Mouse (Mus musculus) heart, embryonic 13.5 days (tissue): Measurements from ENCODE around the gene Kcng4. TPM values are rescaled to one million over a fixed set of nuclear protein-coding genes. Genes with fewer than 3 reads are reported as not detected.

Experiments
- ATAC-seq: fragments of 200-750 bp; cut with Nextera tagmentation; 2 replicates; pipeline ENCODE4 v1.8.0; 2017; ENCODE audit warnings: moderate TSS enrichment; ENCODE audit not compliant: insufficient number of reproducible peaks, low FRiP score, low TSS enrichment; ENCODE audit errors: extremely low read depth
- H3K27ac ChIP-seq: fragments of 300-500 bp; sonication (generic); replicated peaks from 2 replicates; pipeline ENCODE4 v1.5.1; 2015; ENCODE audit warnings: moderate library complexity, mild to moderate bottlenecking, inconsistent platforms
- H3K27me3 ChIP-seq: fragments of 300-500 bp; sonication (generic); replicated peaks from 2 replicates; pipeline ENCODE4 v1.6.1; 2015; ENCODE audit warnings: mild to moderate bottlenecking, inconsistent platforms
- H3K36me3 ChIP-seq: fragments of 300-500 bp; sonication (generic); 2 replicates; pipeline ENCODE4 v1.6.1; 2015; ENCODE audit warnings: mild to moderate bottlenecking, inconsistent platforms
- H3K4me1 ChIP-seq: fragments of 300-500 bp; sonication (generic); 2 replicates; pipeline ENCODE4 v1.6.1; 2015; ENCODE audit warnings: inconsistent platforms
- H3K4me2 ChIP-seq: fragments of 300-500 bp; sonication (generic); 2 replicates; pipeline ENCODE4 v1.6.1; 2015; ENCODE audit warnings: inconsistent platforms, mild to moderate bottlenecking, moderate library complexity
- H3K4me3 ChIP-seq: fragments of 300-500 bp; sonication (generic); 2 replicates; pipeline ENCODE4 v1.5.1; 2015; ENCODE audit warnings: moderate library complexity, mild to moderate bottlenecking, inconsistent platforms
- H3K9ac ChIP-seq: fragments of 300-500 bp; sonication (generic); 2 replicates; pipeline ENCODE4 v1.6.1; 2015; ENCODE audit warnings: inconsistent platforms, mild to moderate bottlenecking, moderate library complexity
- H3K9me3 ChIP-seq: fragments of 300-500 bp; sonication (generic); 2 replicates; pipeline ENCODE4 v1.6.1; 2016; ENCODE audit warnings: inconsistent platforms
- WGBS: fragments of 180-500 bp; shearing (Covaris S2); methylation state at CpG from one replicate; pipeline ENCODE4 v1.1.7; 2015; ENCODE audit warnings: mixed read lengths; 5-methylcytosine and 5-hydroxymethylcytosine counted together
- polyA plus RNA-seq: library from polyadenylated mRNA; unstranded; fragments of >200 nt; fragmentation: Nextera tagmentation; extraction: Ambion mirVana; gene quantifications from 2 replicates; pipeline ENCODE4 v1.2.1, GENCODE M21; 2015

Kcng4 gene
- polyA plus RNA-seq, 1 experiment from 2014 or later = not detected

GRCm38 (mm10) chr8:119663440-119663839 is 28.0 kb upstream of the Kcng4 start:
- H3K4me1 ChIP-seq = peaks cover 39% of the 10 kb centered on the region
- H3K4me3 ChIP-seq = no peak overlapping the region
- H3K36me3 ChIP-seq = no peaks in the 10 kb centered on the region
- H3K27ac ChIP-seq = no peak overlapping the region
- H3K4me2 ChIP-seq = no peak overlapping the region
- no peaks in the 10 kb centered on the region for H3K27me3 ChIP-seq
- H3K9ac ChIP-seq = no peak overlapping the region
- 59% methylated on average over 11 of the region's 11 CpGs for WGBS
- no peak for ATAC-seq
- no peaks in the 10 kb centered on the region for H3K9me3 ChIP-seq

DNA sequence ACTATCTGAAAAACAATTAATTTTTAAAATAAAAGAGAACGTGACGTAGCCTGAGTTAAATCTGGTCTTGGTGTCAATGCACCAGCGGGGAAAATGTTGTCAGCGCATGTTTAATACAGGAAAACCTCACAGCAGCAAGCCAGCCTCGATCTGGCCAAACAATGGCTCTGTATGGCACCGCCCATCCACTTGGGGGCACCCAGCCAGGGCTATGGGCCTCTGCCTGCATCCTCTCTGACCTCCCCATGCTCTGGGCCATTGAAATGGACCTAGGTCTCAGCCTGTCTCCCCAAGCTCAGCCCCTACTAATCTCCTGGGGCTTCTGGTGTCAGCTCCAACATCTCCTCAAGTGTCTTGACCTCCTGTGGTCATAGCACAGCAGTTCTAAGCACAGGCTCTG is 26.4 kb upstream of the Kcng4 start:
- Histone ChIP-seq H3K9me3 (no peaks in the 10 kb centered on the region), H3K9ac (no peak overlapping the region), H3K27me3 (no peaks in the 10 kb centered on the region), H3K36me3 (no peaks in the 10 kb centered on the region), H3K27ac (no peak overlapping the region), H3K4me1 (peaks cover 37% of the 10 kb centered on the region), H3K4me3 (no peak overlapping the region), H3K4me2 (no peak overlapping the region)
- 71% methylated on average over 6 of the region's 6 CpGs for whole genome bisulfite sequencing
- no peak for ATAC-seq

DNA sequence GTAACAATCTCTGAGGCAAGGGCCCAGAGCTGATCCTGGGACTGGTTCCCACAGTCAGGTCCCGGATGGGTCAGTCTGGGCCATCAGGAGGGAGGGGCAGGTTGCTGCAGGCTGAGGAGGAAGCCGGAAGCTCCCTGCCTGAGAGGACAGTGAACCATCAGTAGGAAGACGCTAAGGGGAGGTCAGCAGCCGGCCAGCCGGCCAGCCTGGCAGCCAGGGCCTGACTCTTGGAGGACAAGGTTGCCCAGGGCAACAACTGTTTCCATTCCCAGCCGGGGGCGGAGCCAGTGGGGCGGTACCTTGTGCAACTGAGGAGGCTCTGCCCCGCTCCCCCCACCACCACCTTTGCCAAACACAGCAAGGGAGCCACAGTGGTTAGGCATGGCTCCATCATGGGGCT is 25.6 kb upstream of the Kcng4 start:
- Histone ChIP-seq H3K36me3 (no peaks in the 10 kb centered on the region), H3K27ac (no peak overlapping the region), H3K27me3 (no peaks in the 10 kb centered on the region), H3K4me1 (peaks cover 31% of the 10 kb centered on the region), H3K9me3 (no peaks in the 10 kb centered on the region), H3K4me3 (no peak overlapping the region), H3K4me2 (no peak overlapping the region), H3K9ac (peak overlapping the region; percentile 8; the same call in 1 of the 2 replicates)
- ATAC-seq = 0 out of 2 replicates have a peak, but pooled peaks have one; percentile 28
- WGBS = 7% methylated on average over 9 of the region's 9 CpGs

- H3K9me3 ChIP-seq = no peaks in the 10 kb centered on the region
- H3K36me3 ChIP-seq = no peaks in the 10 kb centered on the region
- no peak for ATAC-seq
Observed at GRCm38 (mm10) chr8:119656709-119657464, 21.4 kb upstream of the Kcng4 start.

DNA sequence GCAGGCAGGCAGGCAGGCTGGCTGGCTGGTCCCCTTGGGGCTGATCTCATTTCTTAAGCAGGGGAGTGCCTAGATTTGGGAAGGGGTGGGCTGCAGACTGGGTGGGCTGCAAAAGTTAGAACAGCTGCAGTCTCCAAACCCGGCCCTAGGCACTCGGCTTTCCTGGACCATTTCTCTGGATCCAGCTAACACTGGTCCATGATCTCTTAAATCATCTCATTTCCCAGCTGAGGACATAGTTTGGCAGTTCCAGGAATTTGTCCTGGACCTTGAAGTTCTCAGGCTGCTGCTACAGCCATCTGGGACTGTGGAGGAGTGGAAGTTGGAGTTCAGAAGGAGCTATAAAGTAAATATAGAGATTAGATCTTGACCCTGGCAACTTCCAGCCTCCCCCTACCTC is 15.8 kb upstream of the Kcng4 start:
- WGBS = 56% methylated on average over 2 of the region's 2 CpGs
- Histone ChIP-seq H3K4me2 (no peak overlapping the region), H3K4me3 (no peak overlapping the region), H3K9me3 (0 out of 2 replicates have a peak, but pooled peaks cover 4% of the 10 kb centered on the region), H3K27ac (no peak overlapping the region), H3K27me3 (peaks cover 4% of the 10 kb centered on the region; the same call in 1 of the 2 replicates), H3K4me1 (peaks cover 5% of the 10 kb centered on the region; the same call in 1 of the 2 replicates), H3K36me3 (no peaks in the 10 kb centered on the region), H3K9ac (no peak overlapping the region)
- ATAC-seq = no peak

More at GRCm38 (mm10) chr8:119656709-119657464, 21.4 kb upstream of the Kcng4 start:
- Histone ChIP-seq H3K4me2 (no peak overlapping the region), H3K27me3 (no peaks in the 10 kb centered on the region; the same call in 1 of the 2 replicates), H3K4me1 (peaks cover 24% of the 10 kb centered on the region), H3K27ac (0 out of 2 replicates have a peak overlapping the region, but pooled peaks have one; percentile 20), H3K9ac (no peak overlapping the region), H3K4me3 (no peak overlapping the region)
- 41% methylated on average over 5 of the region's 5 CpGs for WGBS

DNA sequence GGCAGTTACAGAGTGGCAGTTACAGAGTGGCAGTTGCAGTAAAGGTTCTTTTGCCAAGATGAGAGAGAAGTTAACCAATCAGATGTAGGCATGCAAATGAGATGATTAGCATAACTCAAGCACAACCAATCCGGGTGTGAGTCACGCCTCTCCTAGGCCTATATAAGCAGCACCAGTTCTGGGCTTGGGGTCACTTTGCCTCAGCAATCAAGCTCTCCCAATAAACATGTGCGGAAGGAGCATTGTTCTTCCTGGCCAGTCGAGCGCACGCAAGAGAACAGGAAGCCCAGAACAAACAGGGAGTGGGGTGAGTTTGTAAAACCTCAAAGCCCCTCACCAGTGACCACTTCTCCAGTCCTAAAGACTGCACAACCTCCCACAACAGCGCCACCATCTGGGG is 11.4 kb upstream of the Kcng4 start:
- H3K4me1 ChIP-seq = no peaks in the 10 kb centered on the region
- no peak overlapping the region for H3K9ac ChIP-seq
- H3K4me3 ChIP-seq = no peak overlapping the region
- no peak overlapping the region for H3K27ac ChIP-seq
- no peak for ATAC-seq
- 0 out of 2 replicates have a peak, but pooled peaks cover 7% of the 10 kb centered on the region for H3K9me3 ChIP-seq
- 74% methylated on average over 7 of the region's 7 CpGs for WGBS
- H3K27me3 ChIP-seq = peaks cover 10% of the 10 kb centered on the region; the same call in 1 of the 2 replicates
- no peaks in the 10 kb centered on the region for H3K36me3 ChIP-seq
- no peak overlapping the region for H3K4me2 ChIP-seq

GRCm38 (mm10) chr8:119646197-119646596 is 10.7 kb upstream of the Kcng4 start:
- Histone ChIP-seq H3K4me3 (no peak overlapping the region), H3K9ac (no peak overlapping the region), H3K4me2 (no peak overlapping the region), H3K9me3 (0 out of 2 replicates have a peak, but pooled peaks cover 7% of the 10 kb centered on the region), H3K27me3 (peaks cover 10% of the 10 kb centered on the region; the same call in 1 of the 2 replicates), H3K27ac (no peak overlapping the region), H3K4me1 (no peaks in the 10 kb centered on the region), H3K36me3 (no peaks in the 10 kb centered on the region)
- ATAC-seq = no peak
- 64% methylated on average over 3 of the region's 3 CpGs for WGBS

- Histone ChIP-seq H3K27me3 (peaks cover 7% of the 10 kb centered on the region), H3K36me3 (no peaks in the 10 kb centered on the region), H3K9me3 (0 out of 2 replicates have a peak, but pooled peaks cover 7% of the 10 kb centered on the region), H3K4me1 (no peaks in the 10 kb centered on the region), H3K27ac (no peak overlapping the region), H3K9ac (no peak overlapping the region), H3K4me3 (no peak overlapping the region), H3K4me2 (no peak overlapping the region)
- WGBS = 59% methylated on average over 18 of the region's 18 CpGs
- no peak for ATAC-seq
Observed at GRCm38 (mm10) chr8:119644981-119645597, 9.6 kb upstream of the Kcng4 start.

DNA sequence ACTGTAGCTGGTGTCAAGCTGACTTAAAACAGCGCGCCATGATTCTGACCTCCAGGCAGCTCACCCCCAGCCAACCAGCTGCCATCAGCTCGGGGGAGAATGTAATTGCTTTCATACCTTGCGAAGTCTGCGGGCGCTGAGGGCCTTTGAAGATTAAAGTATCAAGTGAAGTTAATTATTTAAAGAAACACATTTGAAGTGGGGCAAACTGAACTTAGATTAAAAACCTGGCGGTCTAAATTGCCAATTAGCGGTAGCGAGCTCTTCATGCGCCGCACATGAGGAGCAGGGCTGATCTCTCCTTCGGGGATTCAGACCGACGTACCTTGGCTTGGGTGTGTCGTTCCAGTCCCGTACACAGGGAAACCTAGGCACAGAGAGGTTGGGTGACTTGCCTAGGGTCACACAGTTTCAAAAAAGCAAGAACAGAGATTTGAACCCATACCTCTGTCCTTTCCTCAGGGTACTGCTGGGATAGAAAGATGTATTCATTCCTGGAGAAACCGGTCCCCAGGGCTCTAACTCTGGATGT is 9.0 kb upstream of the Kcng4 start:
- H3K4me3 ChIP-seq = no peak overlapping the region
- no peak overlapping the region for H3K9ac ChIP-seq
- no peak for ATAC-seq
- H3K4me1 ChIP-seq = no peaks in the 10 kb centered on the region
- H3K27ac ChIP-seq = no peak overlapping the region
- 84% methylated on average over 17 of the region's 17 CpGs for WGBS
- 0 out of 2 replicates have a peak, but pooled peaks cover 7% of the 10 kb centered on the region for H3K9me3 ChIP-seq
- no peaks in the 10 kb centered on the region for H3K36me3 ChIP-seq
- H3K27me3 ChIP-seq = peaks cover 11% of the 10 kb centered on the region
- no peak overlapping the region for H3K4me2 ChIP-seq

DNA sequence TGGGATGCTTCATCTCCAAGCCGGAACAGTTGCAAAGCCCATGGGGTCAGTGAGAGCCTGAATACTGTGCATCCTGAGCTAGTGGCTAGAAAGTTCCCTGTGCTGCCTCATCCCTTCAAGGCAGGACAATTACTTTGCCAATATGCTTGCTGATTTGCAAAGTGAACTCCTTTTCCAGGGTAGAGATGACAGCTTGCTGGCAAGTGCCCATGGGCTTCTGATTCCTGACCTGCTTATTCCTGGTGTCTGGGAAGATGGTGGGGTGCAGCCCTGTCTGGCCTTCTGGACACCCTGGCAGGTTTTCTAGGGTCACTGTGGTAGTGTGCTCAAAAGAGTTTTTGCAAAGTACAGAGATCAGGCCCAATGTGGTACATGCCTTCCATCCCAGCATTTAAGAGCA is 7.5 kb upstream of the Kcng4 start:
- no peak overlapping the region for H3K4me2 ChIP-seq
- H3K27me3 ChIP-seq = peaks cover 11% of the 10 kb centered on the region
- no peaks in the 10 kb centered on the region for H3K4me1 ChIP-seq
- no peak overlapping the region for H3K9ac ChIP-seq
- 71% methylated on average over 1 of the region's 1 CpGs for WGBS
- H3K9me3 ChIP-seq = 0 out of 2 replicates have a peak, but pooled peaks cover 7% of the 10 kb centered on the region
- no peak overlapping the region for H3K27ac ChIP-seq
- no peak for ATAC-seq
- H3K4me3 ChIP-seq = no peak overlapping the region
- H3K36me3 ChIP-seq = no peaks in the 10 kb centered on the region

- no peak overlapping the region for H3K4me2 ChIP-seq
- H3K9ac ChIP-seq = no peak overlapping the region
- H3K4me3 ChIP-seq = no peak overlapping the region
- H3K4me1 ChIP-seq = peaks cover 2% of the 10 kb centered on the region
- no peaks in the 10 kb centered on the region for H3K36me3 ChIP-seq
- peaks cover 26% of the 10 kb centered on the region for H3K27me3 ChIP-seq
- 0 out of 2 replicates have a peak, but pooled peaks cover under 1% of the 10 kb centered on the region for H3K9me3 ChIP-seq
- H3K27ac ChIP-seq = no peak overlapping the region
- no peak for ATAC-seq
- 60% methylated on average over 5 of the region's 5 CpGs for WGBS
Observed at GRCm38 (mm10) chr8:119641058-119641457, 5.6 kb upstream of the Kcng4 start.
